Mouse (Mus musculus) neutrophil, adult 65 days (primary cell): ENCODE measurements around the gene Il12b. TPM values are rescaled to one million over a fixed set of nuclear protein-coding genes. Genes with fewer than 3 reads are reported as not detected.

Experiments used
- total RNA-seq: library from RNA; stranded (reverse); gene quantifications from 2 replicates; pipeline ENCODE4 v1.2.4, GENCODE M21; 2023

Il12b gene
- total RNA-seq = not detected in 2 replicates

DNA sequence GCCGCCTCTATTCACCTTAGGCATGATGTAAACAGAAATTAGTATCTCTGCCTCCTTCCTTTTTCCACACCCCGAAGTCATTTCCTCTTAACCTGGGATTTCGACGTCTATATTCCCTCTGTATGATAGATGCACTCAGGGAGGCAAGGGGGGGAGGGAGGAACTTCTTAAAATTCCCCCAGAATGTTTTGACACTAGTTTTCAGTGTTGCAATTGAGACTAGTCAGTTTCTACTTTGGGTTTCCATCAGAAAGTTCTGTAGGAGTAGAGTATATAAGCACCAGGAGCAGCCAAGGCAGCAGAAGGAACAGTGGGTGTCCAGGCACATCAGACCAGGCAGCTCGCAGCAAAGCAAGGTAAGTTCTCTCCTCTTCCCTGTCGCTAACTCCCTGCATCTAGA is at the start of gene Il12b:
Il12b (plus strand) TSS at position 301 of the 400 bp plus-strand sequence.

Other genes with a start within 250 kb of the Il12b start
- gene Ublcp1, start 70.4 kb downstream of the Il12b start, total RNA-seq = 29.1 and 36.2 TPM in 2 replicates
- 59.6 and 95.5 TPM in 2 replicates for gene Rnf145, start 118.9 kb downstream of the Il12b start, total RNA-seq
- 5.1 and 8.4 TPM in 2 replicates for gene Ebf1, start 217.3 kb downstream of the Il12b start, total RNA-seq